Mouse (Mus musculus) embryo, embryonic 11.5 days (tissue): ENCODE measurements around the gene Gm7173.

Experiments
- DNase-seq: peaks from one replicate; pipeline ENCODE4 v3.0.0-alpha.2; 2012; ENCODE audit warnings: low read depth, low spot score

Gene Gm7173

GRCm38 (mm10) chrX:79516977-79517645 lies at the start of gene Gm7173:
Gm7173 (minus strand) TSS chrX:79517285.
- DNase-seq = peak; percentile 8

GRCm38 (mm10) chrX:79517646-79518016 lies 546 bp upstream of the Gm7173 start:
- no peak for DNase-seq

GRCm38 (mm10) chrX:79316790-79317189 lies 200.3 kb downstream of the Gm7173 start:
- no peak for DNase-seq
